Mouse (Mus musculus) MEL (cell line): ENCODE results near the gene Dusp27. TPM values are rescaled to one million over a fixed set of nuclear protein-coding genes. Genes with fewer than 3 reads are reported as not detected.

Source experiments
- DNase-seq: peaks from one replicate; pipeline ENCODE4 v3.0.0; 2011; ENCODE audit warnings: low read depth, low spot score
- H3K27ac ChIP-seq: 2 replicates; pipeline ENCODE4 v1.5.1; 2012; ENCODE audit warnings: low read depth, mild to moderate bottlenecking, control low read depth, low read length, moderate library complexity; ENCODE audit not compliant: control insufficient read depth
- H3K27me3 ChIP-seq, 2 experiments: fragments of 150-350 bp in 1 of 2; sonication (generic) in 1 of 2; 2 replicates each; pipeline ENCODE4 v1.6.1; 2012; ENCODE audit warnings: low read length in 2 of 2, mild to moderate bottlenecking in 2 of 2, improper control_type of control experiment in 1 of 2, moderate library complexity in 1 of 2; ENCODE audit not compliant: insufficient read depth in 2 of 2, control insufficient read depth in 1 of 2
- H3K36me3 ChIP-seq, 2 experiments: 2 replicates each; pipeline ENCODE4 v1.6.1; 2012 to 2014; ENCODE audit warnings: low read length in 2 of 2, improper control_type of control experiment in 1 of 2, inconsistent platforms in 1 of 2, mild to moderate bottlenecking in 1 of 2; ENCODE audit not compliant: insufficient read depth in 2 of 2, control insufficient read depth in 1 of 2
- H3K4me1 ChIP-seq, 2 experiments: fragments of 150-350 bp in 1 of 2; sonication (generic) in 1 of 2; 2 replicates each; pipeline ENCODE4 v1.6.1; 2012; ENCODE audit warnings: low read length in 2 of 2, improper control_type of control experiment in 1 of 2, mild to moderate bottlenecking in 1 of 2; ENCODE audit not compliant: insufficient read depth in 2 of 2, control insufficient read depth in 1 of 2
- H3K4me3 ChIP-seq, 2 experiments: fragments of 150-350 bp in 1 of 2; sonication (generic) in 1 of 2; 2 replicates each; pipeline ENCODE4 v1.5.1; 2012; ENCODE audit warnings: low read depth in 2 of 2, low read length in 2 of 2, mild to moderate bottlenecking in 2 of 2, moderate library complexity in 2 of 2, control low read depth in 1 of 2, improper control_type of control experiment in 1 of 2; ENCODE audit not compliant: control insufficient read depth in 1 of 2, insufficient read depth in 1 of 2
- H3K79me2 ChIP-seq: 2 replicates; pipeline ENCODE4 v1.6.1; 2012; ENCODE audit warnings: mild to moderate bottlenecking, low read length, moderate library complexity; ENCODE audit not compliant: control insufficient read depth, poor library complexity, insufficient read depth
- H3K9ac ChIP-seq: 2 replicates; pipeline ENCODE4 v1.6.1; 2012; ENCODE audit warnings: low read depth, mild to moderate bottlenecking, control low read depth, low read length, moderate library complexity; ENCODE audit not compliant: control insufficient read depth, poor library complexity, severe bottlenecking
- H3K9me3 ChIP-seq: fragments of 150-350 bp; sonication (generic); replicated peaks from 2 replicates; pipeline ENCODE4 v1.6.1; 2012; ENCODE audit warnings: mild to moderate bottlenecking, low read length, improper control_type of control experiment, moderate library complexity; ENCODE audit not compliant: insufficient read depth
- CHD1 ChIP-seq: IDR thresholded peaks from 2 replicates; pipeline ENCODE4 v1.6.1; 2012; ENCODE audit warnings: low read depth, mild to moderate bottlenecking, inconsistent platforms, low read length, improper control_type of control experiment
- CHD2 ChIP-seq: IDR thresholded peaks from 2 replicates; pipeline ENCODE4 v1.6.1; 2011; ENCODE audit warnings: low read length, improper control_type of control experiment
- CTCF ChIP-seq, 3 experiments: IDR thresholded peaks in 2 of 3; conservative IDR thresholded peaks in 1 of 3; 2 replicates each; pipeline ENCODE4 v1.5.1; 2011 to 2012; ENCODE audit warnings: low read length in 3 of 3, low read depth in 2 of 3, mild to moderate bottlenecking in 2 of 3, improper control_type of control experiment in 1 of 3, inconsistent platforms in 1 of 3, mixed read lengths in 1 of 3, moderate library complexity in 1 of 3; ENCODE audit not compliant: control insufficient read depth in 1 of 3, insufficient read depth in 1 of 3, poor library complexity in 1 of 3, severe bottlenecking in 1 of 3
- E2F4 ChIP-seq: IDR thresholded peaks from 2 replicates; pipeline ENCODE4 v1.6.1; 2011; ENCODE audit warnings: low read depth, low read length, improper control_type of control experiment, borderline replicate concordance
- GABPA ChIP-seq: IDR thresholded peaks from 2 replicates; pipeline ENCODE4 v1.6.1; 2012; ENCODE audit warnings: low read depth, mild to moderate bottlenecking, inconsistent platforms, low read length, improper control_type of control experiment, moderate library complexity
- GATA1 ChIP-seq: IDR thresholded peaks from 2 replicates; pipeline ENCODE4 v1.6.1; 2011; ENCODE audit warnings: low read depth, low read length, improper control_type of control experiment
- HCFC1 ChIP-seq: IDR thresholded peaks from 2 replicates; pipeline ENCODE4 v1.6.1; 2012; ENCODE audit warnings: low read depth, mild to moderate bottlenecking, inconsistent platforms, low read length, improper control_type of control experiment, moderate library complexity
- JUND ChIP-seq: IDR thresholded peaks from 2 replicates; pipeline ENCODE4 v1.6.1; 2011; ENCODE audit warnings: low read depth, mild to moderate bottlenecking, improper control_type of control experiment, low read length
- MAX ChIP-seq: IDR thresholded peaks from 2 replicates; pipeline ENCODE4 v1.6.1; 2011; ENCODE audit warnings: low read length, improper control_type of control experiment
- MAZ ChIP-seq: IDR thresholded peaks from 2 replicates; pipeline ENCODE4 v1.6.1; 2012; ENCODE audit warnings: low read depth, mild to moderate bottlenecking, inconsistent platforms, low read length, improper control_type of control experiment
- MXI1 ChIP-seq: IDR thresholded peaks from 2 replicates; pipeline ENCODE4 v1.6.1; 2011; ENCODE audit warnings: mild to moderate bottlenecking, low read depth, low read length, improper control_type of control experiment
- MYB ChIP-seq: IDR thresholded peaks from 2 replicates; pipeline ENCODE4 v1.6.1; 2011; ENCODE audit warnings: mild to moderate bottlenecking, low read depth, low read length, improper control_type of control experiment
- NELFE ChIP-seq: IDR thresholded peaks from 2 replicates; pipeline ENCODE4 v1.6.1; 2011; ENCODE audit warnings: low read depth, low read length, improper control_type of control experiment
- POLR2A ChIP-seq, 2 experiments: IDR thresholded peaks; 2 replicates each; pipeline ENCODE4 v1.6.1; 2011 to 2012; ENCODE audit warnings: low read length in 2 of 2, mild to moderate bottlenecking in 2 of 2, control low read depth in 1 of 2, improper control_type of control experiment in 1 of 2, low read depth in 1 of 2, moderate library complexity in 1 of 2; ENCODE audit not compliant: control insufficient read depth in 1 of 2, insufficient read depth in 1 of 2, poor library complexity in 1 of 2
- POLR2AphosphoS2 ChIP-seq: IDR thresholded peaks from 2 replicates; pipeline ENCODE4 v1.6.1; 2011; ENCODE audit warnings: low read length, improper control_type of control experiment
- RAD21 ChIP-seq: IDR thresholded peaks from 2 replicates; pipeline ENCODE4 v1.6.1; 2011; ENCODE audit warnings: mild to moderate bottlenecking, low read depth, low read length, improper control_type of control experiment
- RCOR1 ChIP-seq: IDR thresholded peaks from 2 replicates; pipeline ENCODE4 v1.6.1; 2012; ENCODE audit warnings: low read depth, mild to moderate bottlenecking, inconsistent platforms, low read length, improper control_type of control experiment
- SIN3A ChIP-seq: IDR thresholded peaks from 2 replicates; pipeline ENCODE4 v1.6.1; 2012; ENCODE audit warnings: low read length, improper control_type of control experiment, inconsistent platforms
- TBP ChIP-seq: IDR thresholded peaks from 2 replicates; pipeline ENCODE4 v1.8.0; 2011; ENCODE audit warnings: low read depth, low read length, improper control_type of control experiment
- UBTF ChIP-seq: IDR thresholded peaks from 2 replicates; pipeline ENCODE4 v1.6.1; 2012; ENCODE audit warnings: low read depth, mild to moderate bottlenecking, inconsistent platforms, low read length, improper control_type of control experiment, moderate library complexity, borderline replicate concordance; ENCODE audit not compliant: insufficient read depth
- ZKSCAN1 ChIP-seq: IDR thresholded peaks from 2 replicates; pipeline ENCODE4 v1.6.1; 2012; ENCODE audit warnings: low read depth, mild to moderate bottlenecking, inconsistent platforms, low read length, improper control_type of control experiment, moderate library complexity
- ZMIZ1 ChIP-seq: IDR thresholded peaks from 2 replicates; pipeline ENCODE4 v1.6.1; 2012; ENCODE audit warnings: low read depth, mild to moderate bottlenecking, inconsistent platforms, low read length, improper control_type of control experiment, moderate library complexity
- ZNF384 ChIP-seq: IDR thresholded peaks from 2 replicates; pipeline ENCODE4 v1.6.1; 2012; ENCODE audit warnings: low read depth, mild to moderate bottlenecking, inconsistent platforms, low read length, improper control_type of control experiment
- polyA plus RNA-seq, 2 experiments: library from polyadenylated mRNA; stranded (reverse) in 1 of 2; unstranded in 1 of 2; fragments of >175 nt in 1 of 2; fragments of >200 nt in 1 of 2; gene quantifications; 2 replicates each; pipeline versions ENCODE4 v1.2.1 to v1.2.4; 2012; ENCODE audit warnings: low replicate concordance in 2 of 2, low read depth in 1 of 2; ENCODE audit not compliant: insufficient read length in 2 of 2, insufficient read depth in 1 of 2, missing spikeins in 1 of 2
- total RNA-seq: library from RNA; depleted of rRNA; stranded (reverse); fragments of 300-350 nt; gene quantifications from 2 replicates; pipeline ENCODE4 v1.2.3, GENCODE M21; 2012

Gene Dusp27
- total and polyA plus RNA-seq, 3 experiments: not detected

DNA sequence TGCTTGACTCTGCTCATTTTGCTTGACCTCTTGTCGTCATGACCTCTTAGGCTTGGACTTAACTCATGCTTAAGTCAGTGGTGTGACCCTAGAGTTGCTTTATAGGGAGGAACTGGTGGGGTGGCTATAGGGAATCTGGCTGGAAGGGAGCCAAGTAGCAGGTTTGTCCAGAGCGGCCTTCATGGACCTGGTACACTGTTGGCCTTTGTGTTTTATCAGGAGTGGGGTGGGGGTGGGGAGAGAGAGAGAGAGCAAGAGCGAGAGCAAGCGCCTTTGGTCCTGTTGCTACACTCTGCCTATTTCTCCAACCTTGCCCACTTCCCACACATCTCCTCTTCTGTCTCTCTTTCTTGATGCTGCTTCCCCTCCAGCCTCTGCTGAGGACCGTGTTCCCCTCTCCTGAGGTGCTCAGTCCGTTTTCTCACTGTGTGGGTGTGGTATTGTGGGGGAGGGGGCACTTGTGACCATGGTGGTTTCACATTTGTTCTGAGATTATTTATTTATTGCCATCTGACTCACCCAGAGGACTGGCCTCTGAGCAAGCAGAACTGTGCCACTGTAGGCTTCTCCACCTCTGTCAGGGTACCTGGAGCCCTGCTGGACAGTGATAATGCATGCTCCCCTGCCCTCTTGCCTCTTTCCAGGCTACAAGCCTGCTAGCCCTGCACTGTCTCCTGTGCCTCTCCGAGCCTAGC, 9.7 kb upstream of the Dusp27 start:
- no peaks in the 10 kb centered on the region for H3K79me2 ChIP-seq
- H3K4me1 ChIP-seq: peaks cover 3 to 18% of the 10 kb centered on the region in 2 experiments; a peak in 3 of 4 replicates
- no peak overlapping the region; a peak in 1 of 4 replicates for H3K4me3 ChIP-seq
- no peaks in the 10 kb centered on the region for H3K9me3 ChIP-seq
- TF ChIP-seq NELFE (no peak), HCFC1 (no peak), E2F4 (no peak), ZMIZ1 (no peak), GATA1 (no peak), UBTF (no peak), POLR2A (IDR thresholded peaks at IDR 0.05; ENCODE audit: control insufficient read depth in 1 of 2, insufficient read depth in 1 of 2, low read depth in 1 of 2, low read length in 2 of 2, poor library complexity in 1 of 2) (no peak), POLR2AphosphoS2 (no peak), MAX (no peak), RAD21 (no peak), ZNF384 (no peak), MAZ (no peak), SIN3A (no peak), GABPA (no peak), ZKSCAN1 (no peak), TBP (no peak), CHD2 (no peak), JUND (no peak), MXI1 (no peak)
- H3K27me3 ChIP-seq: no peaks in the 10 kb centered on the region
- H3K36me3 ChIP-seq: peaks cover 0 to 2% of the 10 kb centered on the region in 2 experiments; a peak in 1 of 4 replicates
- H3K9ac ChIP-seq: peak overlapping the region; percentile 35
- no peak overlapping the region for H3K27ac ChIP-seq
- DNase-seq: no peak

GRCm38 (mm10) chr1:166135091-166135740, 7.5 kb upstream of the Dusp27 start:
- H3K9ac ChIP-seq: no peak overlapping the region
- no peak overlapping the region for H3K27ac ChIP-seq

More at GRCm38 (mm10) chr1:166135091-166135740, 7.5 kb upstream of the Dusp27 start:
- H3K4me1 ChIP-seq: peaks cover 3 to 18% of the 10 kb centered on the region in 2 experiments; a peak in 3 of 4 replicates
- TF ChIP-seq GABPA (no peak), RCOR1 (no peak), CHD1 (no peak), ZKSCAN1 (no peak), MYB (no peak), CTCF (IDR thresholded peaks at IDR 0.05 in 2 of 3, conservative IDR thresholded peaks at IDR 0.05 in 1 of 3; ENCODE audit: control insufficient read depth in 1 of 3, insufficient read depth in 1 of 3, low read depth in 2 of 3, low read length in 3 of 3, poor library complexity in 1 of 3, severe bottlenecking in 1 of 3) (no peak)
- no peak for DNase-seq
- peak overlapping the region in 1 of 2 experiments; percentile 20; a peak in 1 of 4 replicates for H3K4me3 ChIP-seq
- peaks cover 0 to 2% of the 10 kb centered on the region in 2 experiments; a peak in 1 of 4 replicates for H3K36me3 ChIP-seq
- H3K27me3 ChIP-seq: no peaks in the 10 kb centered on the region
- H3K9me3 ChIP-seq: no peaks in the 10 kb centered on the region
- H3K79me2 ChIP-seq: no peaks in the 10 kb centered on the region
